Mouse (Mus musculus): Measurements from ENCODE around the gene Nucb2.

DNA sequence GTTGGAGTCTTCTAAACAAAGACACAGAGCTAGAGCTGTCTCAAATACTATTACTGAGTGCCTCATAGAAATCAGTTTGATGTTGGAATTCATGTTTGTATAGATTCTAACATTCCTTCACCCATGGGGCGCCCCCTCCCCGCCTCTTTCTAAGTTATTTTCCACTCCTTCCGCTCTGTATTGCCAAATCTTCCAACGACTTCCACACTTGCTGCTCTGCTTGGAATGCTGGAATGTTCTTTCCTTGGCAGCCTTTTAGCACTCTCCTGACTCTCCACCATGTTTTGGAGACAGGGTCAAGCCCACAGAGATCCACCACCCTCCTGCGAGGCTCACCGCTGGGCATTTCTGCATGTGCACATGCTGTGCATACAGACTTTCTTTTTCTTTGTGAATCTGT, 46.8 kb upstream of the Nucb2 start:
- TF ChIP-seq POU5F1 (IDR thresholded peaks at IDR 0.05; ENCODE audit: borderline replicate concordance, low read length) (no peak), CTCF (conservative IDR thresholded peaks at IDR 0.05; ENCODE audit: low read length) (no peak), NANOG (IDR thresholded peaks at IDR 0.05; ENCODE audit: borderline replicate concordance, low read length) (no peak)

Measured in E14TG2a.4 (cell line).